Mouse (Mus musculus): ENCODE measurements at regions not wholly inside any gene's neighbourhood (a gene's known extent, or its start where the extent isn't known, plus 50 kb on each side); places are given as distances from the start of the nearest gene placed in this dataset. TPM values are rescaled to one million over a fixed set of nuclear protein-coding genes. Genes with fewer than 3 reads are reported as not detected.

DNA sequence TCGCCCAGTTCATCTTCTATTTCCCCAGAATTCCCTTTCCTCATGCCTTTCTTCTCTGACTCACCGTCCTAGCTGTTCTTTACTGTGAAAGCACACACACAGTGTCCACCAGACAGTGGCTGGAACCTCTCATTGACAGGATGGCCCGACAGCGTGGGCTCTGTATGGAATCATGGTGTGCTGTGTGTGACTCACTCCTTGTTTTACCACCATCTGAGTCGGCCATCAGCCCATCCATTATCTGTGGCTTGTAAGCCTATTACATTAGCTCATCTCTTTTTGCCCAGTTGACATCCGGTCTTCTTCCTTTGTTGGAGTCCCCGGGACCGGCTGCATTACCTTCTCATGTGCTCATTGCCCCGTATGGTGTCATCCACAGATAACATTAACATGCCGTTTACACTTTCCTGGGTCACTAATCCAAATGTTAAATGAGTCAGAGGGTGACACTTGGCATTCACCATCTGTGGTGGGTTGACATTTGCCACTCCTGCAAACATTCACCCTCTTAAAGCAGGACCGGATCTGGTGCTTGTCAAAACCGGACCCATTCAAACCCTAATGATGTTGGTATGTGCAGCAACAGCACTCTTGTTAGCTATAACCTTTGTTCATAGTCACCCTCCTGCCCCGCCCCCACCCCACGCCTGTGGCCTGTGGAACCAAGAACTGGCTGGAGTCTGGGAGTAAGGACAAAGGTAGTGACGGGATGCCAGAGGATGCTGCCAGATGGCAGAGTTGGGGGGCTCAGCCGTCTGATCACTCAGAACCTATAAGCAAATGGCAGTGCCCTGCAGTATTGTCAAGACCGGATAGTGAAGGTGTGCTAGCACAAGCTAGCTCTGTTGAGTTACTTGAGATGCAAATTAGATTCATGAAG is 113.7 kb upstream of the Gm10131 start:
- no peak overlapping the region for H3K4me3 ChIP-seq (ENCODE audit: low read depth, low read length)
- H3K27ac ChIP-seq (ENCODE audit: low read length), result no peak overlapping the region
- H3K36me3 ChIP-seq (ENCODE audit: control insufficient read depth, insufficient read depth, low read length), result no peaks in the 10 kb centered on the region
- H3K27me3 ChIP-seq (ENCODE audit: control insufficient read depth, insufficient read depth, low read length), result no peaks in the 10 kb centered on the region
- WGBS, result 49% methylated on average over 17 of the region's 17 CpGs
- ATAC-seq (ENCODE audit: insufficient number of reproducible peaks, insufficient read depth, low FRiP score, low read depth), result no peak
- no peak overlapping the region for H3K9ac ChIP-seq (replicated peaks; ENCODE audit: low read depth, low read length)
- no peaks in the 10 kb centered on the region for H3K4me1 ChIP-seq (ENCODE audit: control insufficient read depth, insufficient read depth, low read length)
- H3K4me2 ChIP-seq (replicated peaks; ENCODE audit: low read depth, low read length), result no peak overlapping the region
- no peaks in the 10 kb centered on the region for H3K9me3 ChIP-seq (ENCODE audit: control insufficient read depth, low read depth, low read length)

DNA sequence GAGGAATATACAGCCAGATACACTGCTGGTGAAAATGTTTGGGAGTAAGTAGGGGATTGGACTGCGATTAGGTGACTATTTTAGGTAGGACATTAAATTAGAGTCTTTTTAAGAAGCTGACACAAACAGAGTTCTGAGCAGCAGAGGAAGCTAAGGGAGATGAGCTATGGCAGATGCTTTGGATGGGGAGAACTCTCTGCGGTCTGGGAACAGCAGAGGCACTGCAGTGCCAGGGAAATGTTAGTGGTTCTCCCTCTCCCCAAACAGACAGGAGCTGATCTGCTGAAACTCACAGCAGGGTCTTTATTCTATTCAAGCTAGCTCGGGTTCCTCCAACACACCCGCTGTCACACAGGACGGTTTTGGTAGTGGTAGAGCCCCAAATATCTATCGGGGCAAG is 110.7 kb upstream of the Gm10131 start:
- Histone ChIP-seq H3K4me2 (replicated peaks; ENCODE audit: low read depth, low read length) (no peak overlapping the region), H3K27ac (ENCODE audit: low read length) (no peak overlapping the region), H3K36me3 (ENCODE audit: control insufficient read depth, insufficient read depth, low read length) (no peaks in the 10 kb centered on the region), H3K27me3 (ENCODE audit: control insufficient read depth, insufficient read depth, low read length) (no peaks in the 10 kb centered on the region), H3K9me3 (ENCODE audit: control insufficient read depth, low read depth, low read length) (no peaks in the 10 kb centered on the region; the same call in 1 of the 2 replicates), H3K4me1 (ENCODE audit: control insufficient read depth, insufficient read depth, low read length) (no peaks in the 10 kb centered on the region), H3K9ac (replicated peaks; ENCODE audit: low read depth, low read length) (no peak overlapping the region), H3K4me3 (ENCODE audit: low read depth, low read length) (no peak overlapping the region)
- no peak for ATAC-seq (ENCODE audit: insufficient number of reproducible peaks, insufficient read depth, low FRiP score, low read depth)
- 79% methylated on average over 6 of the region's 6 CpGs for WGBS

Small RNAs in the stretch of these regions (microRNA-seq; reads per million reads assigned to microRNA genes)
- gene Gm23177, result not detected
